Mouse (Mus musculus) brown adipose tissue, adult 24 weeks (tissue): ENCODE measurements around the gene Maoa. TPM values are rescaled to one million over a fixed set of nuclear protein-coding genes. Genes with fewer than 3 reads are reported as not detected.

Experiments
- H3K27ac ChIP-seq: fragments of 200-500 bp; replicated peaks from 2 replicates; pipeline ENCODE4 v1.5.1; 2012; ENCODE audit warnings: low read depth, mild to moderate bottlenecking, low read length
- H3K4me1 ChIP-seq: fragments of 200-500 bp; 2 replicates; pipeline ENCODE4 v1.6.1; 2012; ENCODE audit warnings: low read length, mixed read lengths; ENCODE audit not compliant: control insufficient read depth, insufficient read depth, insufficient read length
- H3K4me3 ChIP-seq: fragments of 200-500 bp; 2 replicates; pipeline ENCODE4 v1.5.1; 2012; ENCODE audit warnings: low read depth, mild to moderate bottlenecking, low read length, moderate library complexity; ENCODE audit not compliant: insufficient read depth
- polyA plus RNA-seq: library from polyadenylated mRNA; stranded (reverse); fragments of >200 nt; gene quantifications from 2 replicates; pipeline ENCODE4 v1.2.4, GENCODE M21; 2012; ENCODE audit not compliant: missing spikeins, insufficient read depth, insufficient read length

Maoa gene
- polyA plus RNA-seq = 12.9 and 13.1 TPM in 2 replicates

DNA sequence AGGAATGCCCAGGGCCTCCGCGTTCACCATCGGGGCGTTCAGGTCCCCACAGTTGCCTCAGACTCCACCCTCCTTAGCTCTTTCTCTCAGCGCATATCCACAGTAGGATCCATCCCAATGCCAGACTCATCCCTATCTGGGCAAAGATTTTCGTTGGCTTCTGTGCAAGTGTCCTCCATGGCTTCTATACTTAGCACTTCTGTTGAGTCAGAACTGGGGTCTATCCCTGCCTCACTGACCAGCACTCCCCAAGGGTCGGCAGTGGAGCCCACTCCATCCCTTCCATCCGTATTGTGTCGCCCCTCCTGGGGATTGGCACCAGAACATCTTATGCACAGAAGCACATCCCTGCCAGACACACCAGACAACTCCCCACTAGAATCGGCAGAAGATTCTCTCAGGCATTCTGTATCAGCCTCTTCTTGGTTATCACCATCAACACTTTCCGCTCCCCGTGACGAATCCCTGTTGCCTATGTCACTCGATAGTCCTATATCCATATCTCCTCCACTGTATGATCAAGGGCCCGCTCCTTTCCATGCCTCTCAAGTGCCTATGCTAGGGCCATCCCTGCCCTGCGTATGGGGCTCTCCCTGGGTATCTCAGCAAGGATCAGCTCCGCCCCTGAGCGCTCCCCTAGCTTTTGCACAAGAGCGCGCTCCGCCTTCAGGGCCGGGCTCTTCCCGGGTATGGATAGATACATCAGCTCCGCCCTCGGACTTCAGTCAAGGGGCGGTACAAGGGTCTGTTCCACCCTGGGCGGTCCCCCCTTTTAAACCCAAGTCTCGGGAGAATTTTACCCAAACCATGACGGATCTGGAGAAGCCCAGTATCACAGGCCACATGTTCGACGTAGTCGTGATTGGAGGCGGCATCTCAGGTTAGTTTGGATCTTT, at the start of gene Maoa:
TSS of gene Maoa (plus strand) at position 665 of the 896 bp plus-strand sequence.
- H3K27ac ChIP-seq = 0 out of 2 replicates have a peak within 1 kb of the TSS, but pooled peaks have one; percentile 5
- H3K4me3 ChIP-seq = peak within 1 kb of the TSS; percentile 68
- no peaks in the 10 kb centered on the region for H3K4me1 ChIP-seq

DNA sequence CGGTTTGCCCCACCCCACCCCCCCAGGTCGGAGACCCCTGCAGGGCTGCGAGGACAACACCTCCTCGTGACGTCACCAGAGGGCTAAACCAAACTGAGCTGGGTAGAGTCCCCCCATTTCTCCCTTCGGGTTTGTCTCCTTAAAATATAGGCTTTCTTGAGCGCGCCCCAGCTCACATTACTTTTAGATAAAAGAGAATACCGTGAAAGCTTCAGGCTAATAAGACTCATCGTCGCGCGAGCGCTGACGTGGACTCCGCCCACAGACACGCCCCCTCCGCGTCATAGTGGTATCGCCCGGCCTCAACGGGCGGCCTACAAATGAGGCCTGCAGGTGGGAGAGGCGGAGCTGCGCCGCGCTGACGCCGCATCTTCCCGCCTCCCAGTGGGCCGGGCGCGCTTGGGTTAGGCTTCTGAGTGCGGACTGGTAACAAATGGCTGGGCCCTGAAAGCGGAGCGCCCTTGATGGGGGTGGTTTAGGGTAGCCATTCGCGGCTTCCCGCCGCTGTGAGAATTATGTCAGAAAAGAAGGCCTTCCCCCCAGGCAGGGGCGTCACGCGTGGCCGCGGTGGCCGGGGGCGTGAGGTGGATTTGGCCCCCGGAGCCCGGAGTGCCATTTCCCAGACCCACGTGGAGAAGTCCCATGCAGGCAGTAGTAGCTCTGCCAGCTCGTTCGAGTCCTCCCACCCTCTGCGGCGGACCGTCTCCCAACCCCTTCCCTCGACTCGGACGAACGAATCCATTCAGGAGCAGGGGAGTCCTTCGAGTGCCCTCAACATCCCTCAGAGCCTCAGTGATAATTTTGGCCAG, 1.1 kb upstream of the Maoa start:
- Histone ChIP-seq H3K4me1 (no peaks in the 10 kb centered on the region), H3K27ac (peak overlapping the region; percentile 91), H3K4me3 (peak overlapping the region; percentile 84)

DNA sequence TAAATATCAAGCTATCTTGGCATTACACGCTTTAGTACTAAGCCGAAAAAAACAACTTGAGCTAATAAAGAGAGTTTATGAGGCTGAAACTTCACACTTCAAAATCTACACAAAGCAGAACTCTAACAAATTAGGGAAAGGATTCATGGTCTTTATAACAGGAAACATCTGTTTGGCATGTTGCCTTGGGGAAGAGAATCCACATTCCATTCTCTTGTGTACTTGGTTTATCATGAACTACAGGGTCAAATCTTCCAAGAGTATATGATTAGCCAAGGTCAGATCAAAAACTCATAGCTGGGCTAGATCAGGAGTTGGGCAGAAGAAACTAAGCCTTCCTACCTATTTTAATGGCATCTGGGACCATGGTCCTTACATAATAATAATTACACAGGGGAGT, 37.0 kb downstream of the Maoa start:
- Histone ChIP-seq H3K27ac (no peak overlapping the region), H3K4me1 (no peaks in the 10 kb centered on the region), H3K4me3 (no peak overlapping the region)

DNA sequence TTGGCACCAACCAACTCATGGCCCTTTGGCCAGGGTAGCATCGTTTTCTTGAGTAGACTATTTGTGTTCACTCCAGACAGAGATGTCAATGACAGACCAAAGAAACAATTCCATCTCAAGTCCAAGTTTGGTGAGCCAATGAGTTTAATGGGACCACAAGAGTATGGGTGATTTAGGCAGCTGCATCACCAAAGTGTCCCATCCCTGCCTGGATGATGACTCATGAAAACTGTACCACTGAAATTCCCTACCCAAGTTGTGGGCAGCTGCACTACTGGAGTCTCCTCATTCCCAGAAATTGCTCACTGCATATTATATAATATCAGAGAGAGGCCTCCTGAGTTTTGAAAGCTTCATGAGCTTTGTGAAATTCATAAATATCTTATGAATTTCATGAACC, 86.6 kb downstream of the Maoa start:
- no peak overlapping the region for H3K27ac ChIP-seq
- no peak overlapping the region for H3K4me3 ChIP-seq
- no peaks in the 10 kb centered on the region for H3K4me1 ChIP-seq

DNA sequence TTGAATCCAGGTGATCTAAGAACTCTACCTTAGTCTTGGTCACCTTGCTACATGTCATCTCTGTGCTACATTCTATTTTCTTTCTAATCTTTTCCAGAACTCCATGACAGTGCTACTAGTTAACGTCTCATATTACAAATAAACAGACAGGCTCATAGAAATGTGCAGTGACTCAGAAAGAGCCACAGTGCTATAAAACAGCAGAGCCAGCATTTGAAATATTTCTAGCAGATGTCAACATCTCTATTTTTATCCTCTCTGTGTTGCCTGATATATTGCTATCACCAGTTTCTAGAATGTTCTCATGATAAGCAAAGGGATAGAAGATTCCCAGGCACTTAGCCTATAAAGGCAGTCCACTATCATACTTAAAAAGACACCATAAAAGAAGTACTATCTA, 94.5 kb downstream of the Maoa start:
- Histone ChIP-seq H3K4me1 (no peaks in the 10 kb centered on the region), H3K4me3 (no peak overlapping the region), H3K27ac (no peak overlapping the region)

Other genes with a start within 250 kb of the Maoa start
- gene Cypt1, start 96.8 kb upstream of the Maoa start, polyA plus RNA-seq = not detected in 2 replicates
- 102 and 122 TPM in 2 replicates for gene Maob, start 197.7 kb downstream of the Maoa start, polyA plus RNA-seq